8 mouse cellular contexts compared by ENCODE assay signal in the genomic region with DNA sequence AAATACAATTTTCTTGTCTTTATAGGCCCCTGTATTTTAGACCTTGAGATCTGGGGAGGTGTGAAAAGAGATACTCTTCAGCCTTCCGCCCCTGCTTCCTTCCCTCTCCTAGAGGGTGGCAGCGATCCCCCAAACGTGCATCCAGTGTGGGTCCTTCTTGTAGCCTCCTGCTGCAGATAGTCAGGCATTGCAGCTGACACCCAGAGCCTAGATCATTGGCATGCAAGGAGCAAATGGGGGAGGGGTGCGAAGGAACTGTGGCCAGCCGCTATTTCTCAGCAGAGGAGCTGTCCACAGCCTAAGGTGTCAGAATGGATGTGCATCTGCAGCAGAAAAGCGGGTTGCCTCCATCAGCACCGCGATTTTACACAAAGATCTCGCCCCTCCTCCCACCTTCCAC.
DNase-seq lines count a peak whose midpoint lies in the region; ATAC-seq lines count a peak whose summit lies in the region.

No protein-coding gene starts in this region.

- H3K36me3 ChIP-seq in kidney, embryonic 16.5 days (ENCODE audit: insufficient read depth, low read length), result no peaks in the 10 kb centered on the region
- H3K36me3 ChIP-seq in midbrain, embryonic 15.5 days (replicated peaks), result no peaks in the 10 kb centered on the region

- WGBS in kidney, embryonic 16.5 days, result 2% methylated on average over 9 of the region's 9 CpGs
- 3% methylated on average over 9 of the region's 9 CpGs for WGBS in midbrain, embryonic 15.5 days

- H3K4me2 ChIP-seq in kidney, embryonic 16.5 days (replicated peaks; ENCODE audit: low read depth, low read length), result no peak overlapping the region
- peak overlapping the region; percentile 31 for H3K4me2 ChIP-seq in midbrain, embryonic 15.5 days

- no peaks in the 10 kb centered on the region for H3K27me3 ChIP-seq in kidney, embryonic 16.5 days (ENCODE audit: insufficient read depth, low read length)
- H3K27me3 ChIP-seq in midbrain, embryonic 15.5 days (replicated peaks), result no peaks in the 10 kb centered on the region

- ATAC-seq in kidney, embryonic 16.5 days (ENCODE audit: low FRiP score, low TSS enrichment), result peak; percentile 74; the same call in 1 of the 2 replicates
- ATAC-seq in midbrain, embryonic 15.5 days (replicated peaks), result peak; percentile 89

- no peaks in the 10 kb centered on the region for H3K9me3 ChIP-seq in kidney, embryonic 16.5 days (ENCODE audit: low read length)
- no peaks in the 10 kb centered on the region for H3K9me3 ChIP-seq in midbrain, embryonic 15.5 days

- no peak overlapping the region for H3K27ac ChIP-seq in kidney, embryonic 16.5 days (ENCODE audit: low read length)
- H3K27ac ChIP-seq in midbrain, embryonic 15.5 days, result peak overlapping the region; percentile 88

- H3K4me1 ChIP-seq in kidney, embryonic 16.5 days (ENCODE audit: insufficient read depth, low read length), result no peaks in the 10 kb centered on the region
- peaks cover 16% of the 10 kb centered on the region for H3K4me1 ChIP-seq in midbrain, embryonic 15.5 days

- H3K4me3 ChIP-seq in kidney, embryonic 16.5 days (ENCODE audit: low read length), result no peak overlapping the region
- H3K4me3 ChIP-seq in midbrain, embryonic 15.5 days, result peak overlapping the region; percentile 1; the same call in 1 of the 2 replicates

- intact Hi-C loops in heart, postnatal 25 days (cut with DNase I), result no loop called here

- no peak overlapping the region for H3K9ac ChIP-seq in kidney, embryonic 16.5 days (replicated peaks; ENCODE audit: low read length)
- H3K9ac ChIP-seq in midbrain, embryonic 15.5 days, result peak overlapping the region; percentile 45

- DNase-seq in kidney, postnatal 14 days, result no peak
- DNase-seq in embryo, embryonic 11 days, result peak; percentile 79
- peak; percentile 3 for DNase-seq in heart, postnatal 25 days (ENCODE audit: low spot score)
- DNase-seq in thymus, postnatal 25 days, result no peak
- no peak for DNase-seq in urinary bladder, postnatal 4 days (ENCODE audit: low spot score in 2 of 2)
- DNase-seq in thymus, postnatal 4 days, result no peak

Comparison
In these comparisons a context has a peak if more than half of its experiments do, and no peak if none do; other contexts are left out.
1. DNase-seq: peak in embryo, embryonic 11 days (single experiment) and heart, postnatal 25 days (single experiment); none in kidney, postnatal 14 days (single experiment), thymus, postnatal 25 days (single experiment), urinary bladder, postnatal 4 days (0 of 2) and thymus, postnatal 4 days (single experiment).